Mouse (Mus musculus) bone marrow macrophage, adult 2 months (primary cell): ENCODE data around the gene Gadl1.

Experiments used
- CTCF ChIP-seq: IDR thresholded peaks from 2 replicates; pipeline ENCODE4 v1.5.1; 2012; ENCODE audit warnings: low read depth, mild to moderate bottlenecking, low read length, moderate library complexity
- POLR2A ChIP-seq: IDR thresholded peaks from 2 replicates; pipeline ENCODE4 v1.6.1; 2012; ENCODE audit warnings: mild to moderate bottlenecking, low read depth, low read length, borderline replicate concordance

DNA sequence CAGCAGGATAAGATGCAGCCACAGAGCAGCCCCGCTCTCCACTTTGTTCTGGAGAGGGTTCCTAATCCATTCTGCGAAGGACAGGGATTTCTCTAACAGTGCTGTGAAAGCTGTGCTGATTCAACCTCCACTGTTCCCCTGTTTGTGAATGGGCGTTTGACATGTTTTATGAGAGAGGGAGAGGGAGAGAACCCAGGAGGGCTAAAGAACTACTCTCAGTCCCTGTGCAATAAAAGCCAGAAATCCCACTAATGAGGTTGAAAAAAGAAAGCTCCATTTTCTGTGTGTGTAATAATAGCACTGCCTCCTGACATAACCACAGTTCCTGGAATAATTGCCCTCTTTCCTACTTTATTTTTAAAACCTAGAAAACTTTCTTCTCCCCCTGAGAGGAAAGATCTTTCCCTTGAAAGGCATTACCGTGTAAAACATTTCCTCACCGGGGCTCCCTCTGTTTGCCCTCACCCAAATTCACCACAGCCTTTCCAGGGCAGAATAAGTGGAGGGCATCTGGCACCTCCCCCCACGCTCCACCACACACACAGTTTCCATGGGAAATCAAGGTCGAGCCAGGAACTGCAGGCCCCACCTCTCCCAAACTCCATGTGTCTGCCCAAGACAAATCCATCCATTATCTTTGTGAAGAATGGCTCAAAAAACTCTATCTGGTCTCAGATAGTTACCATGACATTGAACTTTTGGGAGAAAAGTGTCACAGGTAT, 24.1 kb downstream of the Gadl1 start:
- TF ChIP-seq POLR2A (no peak), CTCF (no peak)
